Mouse (Mus musculus): Measurements from ENCODE around the gene Fkbp5. TPM values are rescaled to one million over a fixed set of nuclear protein-coding genes. Genes with fewer than 3 reads are reported as not detected.

Fkbp5 gene
- polyA plus RNA-seq, 1 experiment, result 26.1 TPM

- no peak for TF ChIP-seq POLR2A (IDR thresholded peaks at IDR 0.05; ENCODE audit: low read depth, low read length)
- no peak for TF ChIP-seq CTCF (IDR thresholded peaks at IDR 0.05; ENCODE audit: extremely low read depth, insufficient read depth, insufficient read length, insufficient replicate concordance)
- no peaks in the 10 kb centered on the region; the same call in 1 of the 2 replicates for H3K36me3 ChIP-seq (ENCODE audit: control insufficient read depth, insufficient read depth, low read length)
- DNase-seq (ENCODE audit: low read depth in 1 of 2, low spot score in 2 of 2), result peak in 1 of 2 experiments; percentile 10
- peaks cover 2% of the 10 kb centered on the region; the same call in 1 of the 2 replicates for H3K4me1 ChIP-seq (ENCODE audit: control insufficient read depth, insufficient read depth, insufficient read length)
- H3K27me3 ChIP-seq (ENCODE audit: control insufficient read depth, insufficient read depth, low read length), result no peaks in the 10 kb centered on the region
- H3K27ac ChIP-seq (ENCODE audit: insufficient read depth, low read length), result peak overlapping the region; percentile 9; the same call in 1 of the 2 replicates
- peak overlapping the region; percentile 47 for H3K4me3 ChIP-seq (ENCODE audit: extremely low read depth, insufficient read depth, insufficient read length)
- 9% methylated on average over 11 of the region's 11 CpGs for WGBS
Observed at GRCm38 (mm10) chr17:28467749-28468148, 49.6 kb downstream of the Fkbp5 start.

DNA sequence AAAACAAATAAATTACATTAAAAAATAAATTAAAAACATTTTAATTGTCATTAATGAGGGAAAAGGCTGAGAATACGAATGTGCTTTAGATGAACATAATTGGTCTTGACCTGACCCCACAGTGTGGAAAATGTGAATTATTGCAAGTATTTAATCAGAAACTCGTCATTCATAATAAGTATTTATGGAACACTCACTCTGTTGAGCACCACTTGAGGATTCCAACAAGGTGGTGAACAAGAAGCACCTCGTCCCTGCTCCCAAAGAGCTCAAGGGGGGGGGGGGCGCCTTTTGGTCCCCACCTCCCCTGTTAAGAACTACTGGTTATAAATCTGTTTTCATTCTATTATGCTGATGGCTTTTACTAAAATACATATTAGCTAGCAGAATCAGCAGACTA is 51.4 kb downstream of the Fkbp5 start:
- no peaks in the 10 kb centered on the region for H3K27me3 ChIP-seq (ENCODE audit: control insufficient read depth, insufficient read depth, low read length)
- WGBS, result 88% methylated on average over 4 of the region's 4 CpGs
- no peak overlapping the region for H3K27ac ChIP-seq (ENCODE audit: insufficient read depth, low read length)
- H3K36me3 ChIP-seq (ENCODE audit: control insufficient read depth, insufficient read depth, low read length), result no peaks in the 10 kb centered on the region
- peaks cover 2% of the 10 kb centered on the region; the same call in 1 of the 2 replicates for H3K4me1 ChIP-seq (ENCODE audit: control insufficient read depth, insufficient read depth, insufficient read length)
- no peak overlapping the region for H3K4me3 ChIP-seq (ENCODE audit: extremely low read depth, insufficient read depth, insufficient read length)
- TF ChIP-seq POLR2A (IDR thresholded peaks at IDR 0.05; ENCODE audit: low read depth, low read length) (no peak), CTCF (IDR thresholded peaks at IDR 0.05; ENCODE audit: extremely low read depth, insufficient read depth, insufficient read length, insufficient replicate concordance) (no peak)
- no peak for DNase-seq (ENCODE audit: low read depth in 1 of 2, low spot score in 2 of 2)

GRCm38 (mm10) chr17:28463701-28464443 is 53.5 kb downstream of the Fkbp5 start:
- Histone ChIP-seq H3K4me1 (ENCODE audit: control insufficient read depth, insufficient read depth, insufficient read length) (no peaks in the 10 kb centered on the region; the same call in 1 of the 2 replicates), H3K27ac (ENCODE audit: insufficient read depth, low read length) (0 out of 2 replicates have a peak overlapping the region, but pooled peaks have one; percentile 19), H3K27me3 (ENCODE audit: control insufficient read depth, insufficient read depth, low read length) (no peaks in the 10 kb centered on the region), H3K36me3 (ENCODE audit: control insufficient read depth, insufficient read depth, low read length) (no peaks in the 10 kb centered on the region), H3K4me3 (ENCODE audit: extremely low read depth, insufficient read depth, insufficient read length) (no peak overlapping the region)
- WGBS, result 68% methylated on average over 7 of the region's 7 CpGs
- DNase-seq (ENCODE audit: low read depth in 1 of 2, low spot score in 2 of 2), result no peak
- no peak for TF ChIP-seq POLR2A (IDR thresholded peaks at IDR 0.05; ENCODE audit: low read depth, low read length)
- TF ChIP-seq CTCF (IDR thresholded peaks at IDR 0.05; ENCODE audit: extremely low read depth, insufficient read depth, insufficient read length, insufficient replicate concordance), result no peak

- no peaks in the 10 kb centered on the region for H3K4me1 ChIP-seq (ENCODE audit: control insufficient read depth, insufficient read depth, insufficient read length)
- DNase-seq (ENCODE audit: low read depth in 1 of 2, low spot score in 2 of 2), result no peak
- WGBS, result 93% methylated on average over 1 of the region's 1 CpGs
- H3K27me3 ChIP-seq (ENCODE audit: control insufficient read depth, insufficient read depth, low read length), result no peaks in the 10 kb centered on the region
- H3K4me3 ChIP-seq (ENCODE audit: extremely low read depth, insufficient read depth, insufficient read length), result no peak overlapping the region
- H3K36me3 ChIP-seq (ENCODE audit: control insufficient read depth, insufficient read depth, low read length), result no peaks in the 10 kb centered on the region
- no peak overlapping the region for H3K27ac ChIP-seq (ENCODE audit: insufficient read depth, low read length)
- no peak for TF ChIP-seq POLR2A (IDR thresholded peaks at IDR 0.05; ENCODE audit: low read depth, low read length)
- TF ChIP-seq CTCF (IDR thresholded peaks at IDR 0.05; ENCODE audit: extremely low read depth, insufficient read depth, insufficient read length, insufficient replicate concordance), result no peak
Observed at GRCm38 (mm10) chr17:28460388-28460787, 56.9 kb downstream of the Fkbp5 start.

DNA sequence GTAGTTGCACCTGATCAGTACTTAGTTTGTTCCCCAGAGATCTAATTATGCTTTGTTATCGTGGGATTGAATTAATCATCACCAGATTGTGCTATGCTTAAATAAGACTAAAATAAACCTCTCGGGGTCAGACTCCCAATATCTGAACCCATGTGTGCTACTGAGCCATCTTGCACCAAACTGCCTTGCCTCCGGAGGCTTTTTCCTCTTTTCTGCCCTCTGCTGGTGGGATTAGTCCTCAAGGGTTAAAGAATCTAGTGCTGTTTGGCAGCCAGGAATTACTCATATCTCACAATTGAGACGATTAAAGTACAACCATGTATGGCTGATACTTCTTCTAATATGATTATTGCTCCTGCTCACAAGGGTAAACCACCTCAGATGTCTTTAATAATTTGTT is 62.2 kb downstream of the Fkbp5 start:
- Histone ChIP-seq H3K4me1 (ENCODE audit: control insufficient read depth, insufficient read depth, insufficient read length) (no peaks in the 10 kb centered on the region), H3K36me3 (ENCODE audit: control insufficient read depth, insufficient read depth, low read length) (no peaks in the 10 kb centered on the region), H3K4me3 (ENCODE audit: extremely low read depth, insufficient read depth, insufficient read length) (no peak overlapping the region), H3K27ac (ENCODE audit: insufficient read depth, low read length) (no peak overlapping the region), H3K27me3 (ENCODE audit: control insufficient read depth, insufficient read depth, low read length) (no peaks in the 10 kb centered on the region)
- WGBS, result 49% methylated on average over 4 of the region's 4 CpGs
- peak in 1 of 2 experiments; percentile 24 for DNase-seq (ENCODE audit: low read depth in 1 of 2, low spot score in 2 of 2)
- no peak for TF ChIP-seq POLR2A (IDR thresholded peaks at IDR 0.05; ENCODE audit: low read depth, low read length)
- peak; percentile 22; the same call in 1 of the 2 replicates for TF ChIP-seq CTCF (IDR thresholded peaks at IDR 0.05; ENCODE audit: extremely low read depth, insufficient read depth, insufficient read length, insufficient replicate concordance)

GRCm38 (mm10) chr17:28452889-28453288 is 64.4 kb downstream of the Fkbp5 start:
- no peak for DNase-seq (ENCODE audit: low read depth in 1 of 2, low spot score in 2 of 2)
- H3K4me1 ChIP-seq (ENCODE audit: control insufficient read depth, insufficient read depth, insufficient read length), result no peaks in the 10 kb centered on the region
- no peak for TF ChIP-seq CTCF (IDR thresholded peaks at IDR 0.05; ENCODE audit: extremely low read depth, insufficient read depth, insufficient read length, insufficient replicate concordance)
- no peak for TF ChIP-seq POLR2A (IDR thresholded peaks at IDR 0.05; ENCODE audit: low read depth, low read length)
- no peak overlapping the region for H3K27ac ChIP-seq (ENCODE audit: insufficient read depth, low read length)
- 89% methylated on average over 6 of the region's 6 CpGs for WGBS
- H3K36me3 ChIP-seq (ENCODE audit: control insufficient read depth, insufficient read depth, low read length), result no peaks in the 10 kb centered on the region
- H3K4me3 ChIP-seq (ENCODE audit: extremely low read depth, insufficient read depth, insufficient read length), result no peak overlapping the region
- H3K27me3 ChIP-seq (ENCODE audit: control insufficient read depth, insufficient read depth, low read length), result no peaks in the 10 kb centered on the region

GRCm38 (mm10) chr17:28451914-28452313 is 65.4 kb downstream of the Fkbp5 start:
- no peak overlapping the region for H3K27ac ChIP-seq (ENCODE audit: insufficient read depth, low read length)
- no peak for DNase-seq (ENCODE audit: low read depth in 1 of 2, low spot score in 2 of 2)
- WGBS, result 92% methylated on average over 3 of the region's 3 CpGs

More at GRCm38 (mm10) chr17:28451914-28452313, 65.4 kb downstream of the Fkbp5 start:
- H3K36me3 ChIP-seq (ENCODE audit: control insufficient read depth, insufficient read depth, low read length), result no peaks in the 10 kb centered on the region
- no peaks in the 10 kb centered on the region for H3K4me1 ChIP-seq (ENCODE audit: control insufficient read depth, insufficient read depth, insufficient read length)
- no peak overlapping the region for H3K4me3 ChIP-seq (ENCODE audit: extremely low read depth, insufficient read depth, insufficient read length)
- no peaks in the 10 kb centered on the region for H3K27me3 ChIP-seq (ENCODE audit: control insufficient read depth, insufficient read depth, low read length)
- TF ChIP-seq POLR2A (IDR thresholded peaks at IDR 0.05; ENCODE audit: low read depth, low read length), result no peak
- TF ChIP-seq CTCF (IDR thresholded peaks at IDR 0.05; ENCODE audit: extremely low read depth, insufficient read depth, insufficient read length, insufficient replicate concordance), result no peak

All from spleen, adult 2 months (tissue).